Mouse (Mus musculus) sigmoid colon, adult 10 weeks (tissue): ENCODE measurements around the gene Acmsd. TPM values are rescaled to one million over a fixed set of nuclear protein-coding genes. Genes with fewer than 3 reads are reported as not detected.

Experiments
- polyA plus RNA-seq: library from polyadenylated mRNA; stranded (reverse); fragments of 350-450 nt; fragmentation: Illumina TruSeq; extraction: RNeasy Lipid Tissue Mini Kit (QIAGEN cat#74804); gene quantifications from one replicate; pipeline ENCODE4 v1.2.3, GENCODE M21; 2014; ENCODE audit warnings: low read depth, low replicate concordance

Gene Acmsd
- not detected for polyA plus RNA-seq

DNA sequence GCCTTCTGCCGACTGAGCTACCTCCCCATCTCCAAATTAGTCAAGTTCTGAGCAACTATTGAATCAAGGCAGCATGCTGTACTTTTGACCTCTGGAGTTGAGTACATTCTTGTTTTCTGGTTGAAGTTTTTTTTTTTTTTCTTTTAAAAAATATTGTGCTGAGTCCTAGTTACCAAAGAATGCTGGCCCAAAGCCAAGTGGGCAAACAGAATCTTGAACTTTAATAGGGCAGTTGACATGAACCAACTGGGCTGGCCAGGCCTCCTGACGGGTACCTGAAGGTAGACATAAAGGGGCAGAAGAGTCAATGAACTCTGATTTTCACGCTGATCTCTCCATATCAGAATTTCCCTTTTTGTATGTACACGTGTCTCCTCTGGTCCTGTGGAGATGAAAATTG lies at the start of gene Acmsd:
TSS of gene Acmsd (plus strand) at position 318 of the 400 bp plus-strand sequence.

GRCm38 (mm10) chr1:127679498-127680133 lies 49.6 kb upstream of the Acmsd start, which contains the start of gene Tmem163:
Gene Tmem163, minus strand, starts transcription at chr1:127679548.

GRCm38 (mm10) chr1:127773803-127774500 lies 44.7 kb downstream of the Acmsd start, which contains the start of gene Ccnt2:
Gene Ccnt2, plus strand, starts transcription at chr1:127774164.

Other genes starting within 250 kb of the Acmsd start
- 0.22 TPM for gene Tmem163, start 49.9 kb upstream of the Acmsd start, polyA plus RNA-seq
- gene Ccnt2, start 44.8 kb downstream of the Acmsd start, polyA plus RNA-seq = 104 TPM
- gene Map3k19, start 125.6 kb downstream of the Acmsd start, polyA plus RNA-seq = 0.47 TPM
- gene Rab3gap1, start 139.4 kb downstream of the Acmsd start, polyA plus RNA-seq = 66.7 TPM